Mouse (Mus musculus) CD4-positive, CD25-positive, alpha-beta regulatory T cell, adult 9 weeks (primary cell): ENCODE data around the gene A930004D18Rik. TPM values are rescaled to one million over a fixed set of nuclear protein-coding genes. Genes with fewer than 3 reads are reported as not detected.

ENCODE experiments used
- polyA plus RNA-seq: library from polyadenylated mRNA; unstranded; fragments of 100-300 nt; shearing (Covaris generic); gene quantifications from one replicate; pipeline ENCODE4 v1.2.1, GENCODE M21; 2017

The A930004D18Rik gene
- polyA plus RNA-seq: 3.2 TPM

DNA sequence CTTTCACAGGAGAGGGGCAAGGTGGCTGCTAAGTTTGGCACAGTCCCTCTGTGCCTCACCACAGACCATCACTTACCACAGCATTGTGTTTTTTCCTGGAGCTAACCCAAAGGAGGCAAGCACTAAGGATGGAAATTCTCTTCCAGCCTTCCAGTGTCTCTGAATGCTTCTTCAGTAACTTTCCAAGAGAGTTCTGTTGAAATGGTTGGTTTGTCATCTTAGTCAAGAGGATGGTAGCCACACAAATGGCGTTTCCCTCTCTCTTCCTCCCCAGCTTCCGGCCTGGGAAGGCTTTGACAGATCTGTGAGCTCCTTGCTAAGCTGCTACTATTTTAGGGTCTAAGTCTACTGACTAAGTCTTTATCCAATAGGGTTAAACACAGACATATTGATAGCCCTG lies at the start of gene A930004D18Rik:
TSS of gene A930004D18Rik (minus strand) at position 247 of the 400 bp plus-strand sequence.

GRCm38 (mm10) chr2:18055016-18055928 lies 17.7 kb upstream of the A930004D18Rik start, which contains the start of gene Mllt10:
TSS of gene Mllt10 (plus strand) at chr2:18055237.

DNA sequence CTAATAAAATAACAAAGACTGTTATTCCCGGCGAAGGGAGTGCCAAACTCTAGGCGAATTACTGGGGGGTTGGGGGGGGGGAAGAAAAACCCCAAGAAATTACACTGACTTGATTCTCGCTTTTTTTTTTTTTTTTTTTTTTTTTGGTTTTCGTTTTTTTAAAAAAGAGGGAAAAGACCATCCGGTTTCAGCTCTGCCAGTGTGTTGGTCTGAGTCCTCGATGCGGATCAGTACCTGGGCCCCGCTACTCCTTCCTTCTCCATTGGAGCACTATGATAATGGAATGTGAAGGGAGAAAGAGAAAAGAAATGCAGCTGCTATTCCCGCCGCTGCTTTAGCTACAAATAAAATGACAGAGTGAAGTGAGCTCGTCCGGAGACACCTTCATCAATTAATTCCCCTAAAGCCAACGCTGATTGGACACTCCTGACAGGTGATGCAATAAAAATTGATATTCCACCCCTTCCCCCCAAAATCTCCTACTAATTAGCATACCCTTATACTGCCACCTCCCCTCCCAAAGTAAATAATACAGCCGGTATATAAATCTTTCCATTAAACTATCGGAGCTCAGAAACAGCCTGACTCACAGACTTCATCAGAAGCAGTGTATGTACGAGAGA lies 11.0 kb upstream of the A930004D18Rik start, which contains the start of gene Skida1:
TSS of gene Skida1 (minus strand) at position 599 of the 623 bp plus-strand sequence.

DNA sequence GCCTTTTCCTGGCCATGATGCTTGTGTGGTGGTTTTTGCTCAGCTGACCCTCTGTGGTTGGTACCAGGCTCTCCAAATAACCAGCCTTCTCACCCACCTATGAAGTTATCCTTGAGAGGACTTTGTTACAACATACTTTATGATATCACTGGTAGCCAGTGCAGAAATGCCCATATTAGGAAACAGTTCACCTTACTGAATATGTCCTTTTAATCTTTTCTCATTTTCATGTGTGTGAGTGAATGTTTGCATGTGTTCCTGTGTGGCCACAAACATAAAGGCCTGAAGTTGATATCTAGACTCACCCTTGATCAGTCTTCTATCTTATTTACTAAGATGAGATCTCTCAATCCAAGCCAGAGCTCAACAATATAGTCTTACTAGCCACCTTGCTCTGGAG lies 40.7 kb downstream of the A930004D18Rik start, which contains the start of gene H2al2a:
TSS of gene H2al2a (minus strand) at position 101 of the 400 bp plus-strand sequence.

Other genes with a start within 250 kb of the A930004D18Rik start
- gene H2al2a, start 40.8 kb downstream of the A930004D18Rik start, polyA plus RNA-seq: not detected
- 0.10 TPM for gene Skida1, start 11.3 kb upstream of the A930004D18Rik start, polyA plus RNA-seq
- 109 TPM for gene Mllt10, start 17.5 kb upstream of the A930004D18Rik start, polyA plus RNA-seq